Mouse (Mus musculus): Measurements from ENCODE around the gene Gpr161. TPM values are rescaled to one million over a fixed set of nuclear protein-coding genes. Genes with fewer than 3 reads are reported as not detected.

Gpr161 gene
- 3.7 and 4.8 TPM in 2 replicates for polyA plus RNA-seq (2014; fragmentation: Nextera tagmentation; extraction: Ambion mirVana)

DNA sequence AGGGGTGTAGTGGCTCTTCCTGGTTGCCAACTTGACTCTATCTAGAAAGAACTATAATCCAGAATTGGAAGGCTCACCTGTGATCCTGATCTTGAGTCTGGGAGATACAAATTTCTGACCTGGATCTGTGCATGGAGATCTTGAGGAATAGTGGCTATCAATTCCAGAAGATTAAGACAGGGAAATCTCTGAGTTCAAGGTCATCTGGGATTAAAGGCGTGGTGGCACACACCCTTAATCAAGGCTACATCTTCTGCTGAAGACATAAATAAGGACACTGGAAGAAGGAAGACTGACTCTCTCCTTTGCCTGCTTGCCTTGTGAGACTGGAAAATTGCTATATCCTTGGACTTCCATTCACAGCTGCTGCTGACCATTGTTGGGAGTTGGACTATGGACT is at the start of gene Gpr161:
Gpr161 (plus strand) TSS at position 301 of the 400 bp plus-strand sequence.
- no peak for ATAC-seq (ENCODE audit: low read depth)
- H3K9ac ChIP-seq (replicated peaks; ENCODE audit: low read depth, low read length), result no peak within 1 kb of the TSS
- no peak within 1 kb of the TSS for H3K4me2 ChIP-seq (ENCODE audit: low read depth, low read length)
- H3K27ac ChIP-seq (ENCODE audit: low read depth, low read length), result no peak within 1 kb of the TSS
- no peaks in the 10 kb centered on the region for H3K9me3 ChIP-seq (ENCODE audit: control insufficient read depth, low read length)
- H3K27me3 ChIP-seq (ENCODE audit: control insufficient read depth, insufficient read depth, low read length), result no peaks in the 10 kb centered on the region
- H3K4me1 ChIP-seq (ENCODE audit: control insufficient read depth, insufficient read depth, low read length), result no peaks in the 10 kb centered on the region
- WGBS, result 100% methylated on average over 1 of the region's 1 CpGs
- H3K4me3 ChIP-seq (ENCODE audit: low read depth, low read length), result no peak within 1 kb of the TSS
- no peaks in the 10 kb centered on the region; the same call in 1 of the 2 replicates for H3K36me3 ChIP-seq (ENCODE audit: control insufficient read depth, insufficient read depth, low read length)

DNA sequence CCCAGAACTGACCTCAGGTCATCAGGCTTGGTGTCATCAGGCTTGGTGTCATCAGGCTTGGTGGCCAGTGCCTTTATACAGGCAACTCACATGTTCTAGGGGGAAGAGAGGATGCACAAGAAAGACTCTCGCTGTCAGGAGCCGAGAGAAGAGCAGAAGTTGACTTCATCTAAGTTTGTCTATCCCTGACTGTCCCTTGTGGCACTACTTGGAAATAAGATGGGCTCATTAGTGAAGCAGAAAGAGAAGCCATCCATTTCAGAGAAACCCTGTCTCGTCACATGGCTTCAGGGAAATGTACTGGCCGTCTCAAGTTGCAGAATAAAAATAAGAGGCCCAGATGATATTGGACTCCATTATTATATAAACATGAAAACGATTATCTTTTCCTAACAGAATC is 49.0 kb upstream of the Gpr161 start:
- Histone ChIP-seq H3K27ac (ENCODE audit: low read depth, low read length) (no peak overlapping the region), H3K36me3 (ENCODE audit: control insufficient read depth, insufficient read depth, low read length) (no peaks in the 10 kb centered on the region), H3K27me3 (ENCODE audit: control insufficient read depth, insufficient read depth, low read length) (no peaks in the 10 kb centered on the region), H3K4me3 (ENCODE audit: low read depth, low read length) (no peak overlapping the region), H3K9ac (replicated peaks; ENCODE audit: low read depth, low read length) (no peak overlapping the region), H3K4me2 (ENCODE audit: low read depth, low read length) (no peak overlapping the region), H3K4me1 (ENCODE audit: control insufficient read depth, insufficient read depth, low read length) (no peaks in the 10 kb centered on the region), H3K9me3 (ENCODE audit: control insufficient read depth, low read length) (no peaks in the 10 kb centered on the region)
- ATAC-seq (ENCODE audit: low read depth), result no peak; the same call in 1 of the 2 replicates
- 75% methylated on average over 5 of the region's 5 CpGs for WGBS

DNA sequence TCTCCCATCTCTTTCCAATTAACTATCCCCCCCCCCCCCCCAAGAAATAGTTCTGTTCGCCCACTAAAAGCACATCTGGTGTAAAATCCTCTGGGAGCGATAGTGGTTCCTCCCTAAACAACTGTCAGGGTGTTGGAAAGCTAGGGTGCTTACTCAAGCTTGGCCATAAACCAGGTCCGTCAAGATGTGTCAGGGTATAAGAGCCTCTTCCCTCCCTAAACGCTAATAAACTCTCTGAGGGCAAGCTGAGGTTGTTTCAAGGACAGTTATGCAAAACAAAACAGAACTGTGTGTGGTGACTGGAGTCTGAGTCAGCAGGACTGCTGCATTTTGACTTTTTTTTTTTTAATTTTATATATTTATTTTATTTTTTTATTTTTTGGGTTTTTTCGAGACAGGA is 48.5 kb upstream of the Gpr161 start:
- Histone ChIP-seq H3K9ac (replicated peaks; ENCODE audit: low read depth, low read length) (no peak overlapping the region), H3K9me3 (ENCODE audit: control insufficient read depth, low read length) (no peaks in the 10 kb centered on the region), H3K4me2 (ENCODE audit: low read depth, low read length) (no peak overlapping the region), H3K4me3 (ENCODE audit: low read depth, low read length) (no peak overlapping the region), H3K4me1 (ENCODE audit: control insufficient read depth, insufficient read depth, low read length) (no peaks in the 10 kb centered on the region), H3K36me3 (ENCODE audit: control insufficient read depth, insufficient read depth, low read length) (no peaks in the 10 kb centered on the region), H3K27me3 (ENCODE audit: control insufficient read depth, insufficient read depth, low read length) (no peaks in the 10 kb centered on the region), H3K27ac (ENCODE audit: low read depth, low read length) (no peak overlapping the region)
- WGBS, result 55% methylated on average over 5 of the region's 5 CpGs
- ATAC-seq (ENCODE audit: low read depth), result peak; percentile 54; the same call in 1 of the 2 replicates

DNA sequence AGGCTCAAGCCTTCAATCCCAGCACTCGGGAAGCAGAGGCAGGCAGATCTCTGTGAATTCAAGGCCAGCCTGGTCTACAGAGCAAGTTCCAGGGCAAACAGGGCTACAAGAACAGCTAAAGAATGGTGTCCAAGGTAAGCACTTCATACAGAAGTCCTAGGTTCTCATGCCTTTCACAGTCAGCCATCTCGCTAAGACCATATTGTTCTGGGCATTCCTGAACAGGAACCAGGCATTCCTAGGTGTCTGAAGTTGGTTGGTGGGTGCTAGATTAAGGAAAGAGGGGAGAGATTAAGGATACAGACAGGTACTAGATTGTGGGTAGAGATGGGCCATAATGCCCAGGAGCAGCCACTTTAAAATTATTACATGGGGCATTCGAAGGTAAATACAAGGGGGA is 47.8 kb upstream of the Gpr161 start:
- Histone ChIP-seq H3K9me3 (ENCODE audit: control insufficient read depth, low read length) (no peaks in the 10 kb centered on the region), H3K27me3 (ENCODE audit: control insufficient read depth, insufficient read depth, low read length) (no peaks in the 10 kb centered on the region), H3K4me2 (ENCODE audit: low read depth, low read length) (no peak overlapping the region), H3K4me3 (ENCODE audit: low read depth, low read length) (no peak overlapping the region), H3K27ac (ENCODE audit: low read depth, low read length) (no peak overlapping the region), H3K4me1 (ENCODE audit: control insufficient read depth, insufficient read depth, low read length) (no peaks in the 10 kb centered on the region), H3K9ac (replicated peaks; ENCODE audit: low read depth, low read length) (no peak overlapping the region), H3K36me3 (ENCODE audit: control insufficient read depth, insufficient read depth, low read length) (no peaks in the 10 kb centered on the region)
- WGBS, result 84% methylated on average over 3 of the region's 3 CpGs
- ATAC-seq (ENCODE audit: low read depth), result no peak

DNA sequence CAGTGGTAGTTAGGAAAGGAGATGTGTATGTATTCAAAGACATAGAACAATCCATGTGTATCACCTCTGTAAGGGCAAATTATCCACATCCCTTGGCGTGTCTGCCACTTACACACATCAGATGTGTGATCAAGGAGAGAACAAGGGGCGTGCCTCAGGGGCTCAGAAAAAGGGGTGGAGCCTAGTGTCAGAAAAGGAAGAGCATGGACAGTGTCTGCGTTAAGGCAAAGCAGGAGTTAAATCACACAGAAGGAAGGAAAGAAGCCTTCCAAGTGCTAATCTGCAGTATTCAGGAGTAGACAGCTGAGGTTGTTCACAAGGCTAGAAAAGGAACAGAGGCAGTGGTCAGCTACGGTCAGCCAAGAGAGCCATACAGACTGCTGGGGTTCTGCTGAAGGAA is 46.7 kb upstream of the Gpr161 start:
- WGBS, result 68% methylated on average over 4 of the region's 4 CpGs
- ATAC-seq (ENCODE audit: low read depth), result no peak
- no peaks in the 10 kb centered on the region for H3K27me3 ChIP-seq (ENCODE audit: control insufficient read depth, insufficient read depth, low read length)

DNA sequence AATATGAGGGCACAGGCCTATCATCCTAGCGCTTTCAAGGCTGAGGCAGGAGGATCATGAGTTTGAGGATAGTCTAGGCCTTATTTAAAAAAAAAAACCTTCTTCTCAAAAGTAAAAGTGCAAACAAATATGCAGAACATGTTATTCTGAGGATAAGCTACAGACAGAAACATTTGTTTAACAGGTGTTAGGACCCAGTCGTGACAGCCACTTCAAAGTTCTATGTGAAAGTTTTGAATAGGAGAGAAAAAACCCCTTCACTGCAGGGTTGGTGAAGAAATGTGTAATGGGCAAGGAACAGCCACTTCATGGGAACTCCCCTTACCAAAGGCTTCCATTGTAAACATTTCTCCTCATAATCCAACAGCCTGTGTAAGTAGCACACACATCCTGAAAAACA is 45.0 kb upstream of the Gpr161 start:
- H3K9ac ChIP-seq (replicated peaks; ENCODE audit: low read depth, low read length), result no peak overlapping the region
- H3K36me3 ChIP-seq (ENCODE audit: control insufficient read depth, insufficient read depth, low read length), result no peaks in the 10 kb centered on the region
- H3K4me2 ChIP-seq (ENCODE audit: low read depth, low read length), result no peak overlapping the region
- no peaks in the 10 kb centered on the region for H3K4me1 ChIP-seq (ENCODE audit: control insufficient read depth, insufficient read depth, low read length)
- H3K27me3 ChIP-seq (ENCODE audit: control insufficient read depth, insufficient read depth, low read length), result no peaks in the 10 kb centered on the region
- no peaks in the 10 kb centered on the region for H3K9me3 ChIP-seq (ENCODE audit: control insufficient read depth, low read length)
- WGBS, result 97% methylated on average over 2 of the region's 2 CpGs
- no peak overlapping the region for H3K27ac ChIP-seq (ENCODE audit: low read depth, low read length)
- no peak for ATAC-seq (ENCODE audit: low read depth)
- no peak overlapping the region for H3K4me3 ChIP-seq (ENCODE audit: low read depth, low read length)

More for the DNA sequence above, 46.7 kb upstream of the Gpr161 start:
- no peak overlapping the region for H3K4me2 ChIP-seq (ENCODE audit: low read depth, low read length)
- no peaks in the 10 kb centered on the region for H3K36me3 ChIP-seq (ENCODE audit: control insufficient read depth, insufficient read depth, low read length)
- no peak overlapping the region for H3K9ac ChIP-seq (replicated peaks; ENCODE audit: low read depth, low read length)
- H3K4me1 ChIP-seq (ENCODE audit: control insufficient read depth, insufficient read depth, low read length), result no peaks in the 10 kb centered on the region
- no peaks in the 10 kb centered on the region for H3K9me3 ChIP-seq (ENCODE audit: control insufficient read depth, low read length)
- H3K4me3 ChIP-seq (ENCODE audit: low read depth, low read length), result no peak overlapping the region
- H3K27ac ChIP-seq (ENCODE audit: low read depth, low read length), result no peak overlapping the region

DNA sequence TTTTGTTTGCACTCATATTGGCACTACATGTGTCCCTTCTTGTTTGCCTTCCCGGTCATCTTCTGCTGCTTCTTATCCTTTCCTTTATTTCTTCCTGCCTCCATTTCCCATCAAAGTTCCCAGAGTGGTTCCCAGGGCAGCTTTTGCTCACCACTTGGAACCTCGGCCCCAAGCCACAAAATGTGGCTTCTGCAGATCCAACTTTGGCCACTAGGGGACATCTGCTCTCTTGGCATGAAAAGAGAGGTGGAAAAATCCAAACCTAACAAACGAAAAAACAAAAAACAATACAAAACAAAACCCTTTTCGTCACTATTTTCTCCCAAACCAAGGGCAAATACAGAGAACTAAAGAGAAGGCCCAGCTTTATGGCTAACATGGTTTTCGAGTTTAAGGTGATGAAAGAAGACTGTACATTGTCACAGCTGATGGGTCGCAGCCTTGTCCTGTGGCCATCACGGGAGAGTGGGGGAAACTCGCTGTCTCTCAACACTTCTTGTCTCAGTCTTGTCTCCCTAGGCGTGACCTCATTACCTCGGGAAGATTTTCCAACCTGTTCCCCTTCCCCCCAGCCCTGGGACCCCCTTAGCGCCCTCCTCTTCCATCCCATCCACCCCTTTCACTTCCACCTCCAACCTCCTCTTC is 43.4 kb upstream of the Gpr161 start:
- WGBS, result 50% methylated on average over 11 of the region's 11 CpGs
- no peak overlapping the region for H3K4me3 ChIP-seq (ENCODE audit: low read depth, low read length)
- no peaks in the 10 kb centered on the region for H3K9me3 ChIP-seq (ENCODE audit: control insufficient read depth, low read length)
- H3K36me3 ChIP-seq (ENCODE audit: control insufficient read depth, insufficient read depth, low read length), result no peaks in the 10 kb centered on the region
- H3K4me2 ChIP-seq (ENCODE audit: low read depth, low read length), result no peak overlapping the region
- no peak overlapping the region for H3K9ac ChIP-seq (replicated peaks; ENCODE audit: low read depth, low read length)
- H3K27ac ChIP-seq (ENCODE audit: low read depth, low read length), result no peak overlapping the region
- H3K27me3 ChIP-seq (ENCODE audit: control insufficient read depth, insufficient read depth, low read length), result no peaks in the 10 kb centered on the region
- no peaks in the 10 kb centered on the region for H3K4me1 ChIP-seq (ENCODE audit: control insufficient read depth, insufficient read depth, low read length)
- no peak for ATAC-seq (ENCODE audit: low read depth)

DNA sequence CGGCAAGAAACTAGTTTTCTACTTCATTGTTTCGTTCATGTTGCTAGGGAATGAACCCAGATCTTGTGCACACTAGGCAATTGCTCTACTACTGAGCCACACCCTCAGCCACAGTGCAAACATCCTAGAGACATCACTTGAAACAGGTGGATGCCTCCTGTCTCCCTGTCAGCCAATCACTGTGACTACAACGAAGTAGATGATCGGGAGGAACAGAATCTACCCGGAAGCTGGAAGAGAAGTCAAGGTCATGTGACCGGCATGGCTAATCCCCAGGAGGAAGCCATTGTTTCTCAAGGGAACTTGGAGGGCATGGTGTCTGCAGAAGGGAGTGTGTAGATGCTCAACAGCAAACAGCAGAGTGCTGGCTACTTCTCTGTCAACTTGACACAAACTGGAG is 20.6 kb upstream of the Gpr161 start:
- no peak overlapping the region for H3K9ac ChIP-seq (replicated peaks; ENCODE audit: low read depth, low read length)
- no peaks in the 10 kb centered on the region for H3K36me3 ChIP-seq (ENCODE audit: control insufficient read depth, insufficient read depth, low read length)
- no peak overlapping the region for H3K27ac ChIP-seq (ENCODE audit: low read depth, low read length)
- H3K4me3 ChIP-seq (ENCODE audit: low read depth, low read length), result no peak overlapping the region
- no peaks in the 10 kb centered on the region; the same call in 1 of the 2 replicates for H3K4me1 ChIP-seq (ENCODE audit: control insufficient read depth, insufficient read depth, low read length)
- no peaks in the 10 kb centered on the region for H3K9me3 ChIP-seq (ENCODE audit: control insufficient read depth, low read length)
- WGBS, result 89% methylated on average over 6 of the region's 6 CpGs
- H3K4me2 ChIP-seq (ENCODE audit: low read depth, low read length), result no peak overlapping the region
- ATAC-seq (ENCODE audit: low read depth), result no peak
- H3K27me3 ChIP-seq (ENCODE audit: control insufficient read depth, insufficient read depth, low read length), result no peaks in the 10 kb centered on the region

DNA sequence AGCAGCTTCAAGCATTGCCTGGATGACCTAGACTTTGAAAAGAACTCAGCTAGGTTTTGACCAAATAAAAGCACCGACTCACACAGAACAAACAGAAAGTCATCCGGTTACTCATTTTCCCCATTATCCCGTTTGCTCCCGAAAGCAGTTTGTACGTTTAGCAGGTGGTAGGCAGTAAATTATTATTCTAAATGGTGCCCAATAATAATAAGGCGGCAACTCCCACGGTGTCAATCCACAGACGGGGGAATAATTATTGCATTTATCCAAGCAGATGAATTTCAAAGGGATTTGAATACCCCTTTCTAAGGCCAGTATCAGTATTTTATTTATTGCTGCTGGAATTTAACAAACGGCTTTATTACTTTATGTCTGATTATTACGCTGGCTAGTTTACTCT is 14.8 kb upstream of the Gpr161 start:
- Histone ChIP-seq H3K9me3 (ENCODE audit: control insufficient read depth, low read length) (no peaks in the 10 kb centered on the region), H3K4me3 (ENCODE audit: low read depth, low read length) (peak overlapping the region; percentile 83), H3K4me1 (ENCODE audit: control insufficient read depth, insufficient read depth, low read length) (peaks cover 22% of the 10 kb centered on the region), H3K4me2 (ENCODE audit: low read depth, low read length) (peak overlapping the region; percentile 84), H3K9ac (replicated peaks; ENCODE audit: low read depth, low read length) (peak overlapping the region; percentile 92), H3K36me3 (ENCODE audit: control insufficient read depth, insufficient read depth, low read length) (no peaks in the 10 kb centered on the region), H3K27ac (ENCODE audit: low read depth, low read length) (peak overlapping the region; percentile 69; the same call in 1 of the 2 replicates), H3K27me3 (ENCODE audit: control insufficient read depth, insufficient read depth, low read length) (no peaks in the 10 kb centered on the region)
- ATAC-seq (ENCODE audit: low read depth), result no peak
- WGBS, result 7% methylated on average over 10 of the region's 10 CpGs

All from neural tube, embryonic 14.5 days (tissue).